Mouse (Mus musculus): ENCODE data around the gene Zfp68.
"Not testable (repeated sequence)": the region's sequence is repeated elsewhere in the genome, so short reads cannot be mapped to it uniquely, and the experiment has no call there.

Zfp68 gene

DNA sequence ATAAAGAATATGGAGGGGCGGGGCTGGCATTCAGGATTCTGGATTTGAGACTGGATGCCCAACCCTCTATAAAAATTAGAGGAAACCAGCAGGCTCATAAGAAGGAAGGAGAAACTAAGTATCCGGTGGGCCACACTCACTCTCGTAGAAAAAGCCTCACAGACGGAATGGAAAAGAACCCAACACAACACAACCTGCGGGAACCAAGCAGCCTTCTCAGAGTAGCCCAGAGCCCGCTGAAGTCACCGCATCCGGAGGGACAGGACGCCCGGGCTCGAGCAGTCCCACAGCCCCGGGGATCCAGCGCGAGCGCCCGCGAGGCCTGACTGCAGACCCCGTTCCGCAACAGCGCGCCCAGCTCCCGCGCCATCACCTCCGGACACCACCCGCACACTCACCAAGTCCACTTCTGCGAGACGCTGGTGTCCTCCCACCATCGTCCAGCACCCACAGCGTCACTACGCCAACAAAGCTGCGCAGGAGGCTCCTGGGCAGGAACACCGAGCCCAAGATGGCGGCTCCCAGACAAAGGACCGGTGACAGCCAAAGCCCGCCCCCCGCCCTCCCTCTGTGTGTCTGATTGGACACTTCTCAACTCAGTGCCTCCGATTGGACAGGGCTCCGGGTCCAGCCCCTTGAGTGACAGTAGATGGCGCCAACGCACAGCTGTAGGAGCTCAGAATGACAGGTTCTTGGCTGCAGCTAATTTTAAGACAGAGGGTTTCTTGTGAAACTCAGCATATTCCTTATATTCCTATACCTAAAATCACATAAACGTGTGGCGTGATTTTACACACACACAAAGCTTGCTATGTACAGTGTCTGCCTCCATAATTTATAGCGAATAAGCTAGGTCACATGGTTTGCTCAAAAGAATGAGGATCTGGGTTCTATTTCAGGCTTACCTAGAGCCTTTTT lies at the start of gene Zfp68:
TSS of gene Zfp68 (minus strand) at position 551 of the 918 bp plus-strand sequence.
- CTCF ChIA-PET: no interaction called here

DNA sequence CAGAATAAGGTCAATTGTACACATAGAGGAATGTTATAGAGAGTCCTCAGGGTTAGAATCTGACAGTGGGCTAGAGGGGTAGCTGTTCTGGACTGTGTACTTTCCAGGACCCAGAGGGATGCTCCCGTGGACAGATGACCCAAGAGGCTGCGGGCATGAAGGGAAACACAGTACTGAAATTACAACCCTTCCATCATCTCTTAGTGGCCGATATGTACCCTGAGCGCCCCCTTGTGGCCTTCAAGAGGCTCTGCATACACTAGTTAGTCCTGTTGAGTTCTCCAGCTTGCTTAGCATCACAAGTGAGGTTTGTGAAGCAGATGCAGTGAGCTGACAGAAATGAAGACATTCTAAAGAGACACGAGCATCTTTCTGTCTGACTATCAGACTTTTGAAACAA lies 39.4 kb upstream of the Zfp68 start:
- CTCF ChIA-PET: interaction anchor here (1.2 to 1.4 kb wide), 3 partner anchors 36 to 185 kb away, joined by 3 read pairs; no protein-coding TSS in a partner anchor

DNA sequence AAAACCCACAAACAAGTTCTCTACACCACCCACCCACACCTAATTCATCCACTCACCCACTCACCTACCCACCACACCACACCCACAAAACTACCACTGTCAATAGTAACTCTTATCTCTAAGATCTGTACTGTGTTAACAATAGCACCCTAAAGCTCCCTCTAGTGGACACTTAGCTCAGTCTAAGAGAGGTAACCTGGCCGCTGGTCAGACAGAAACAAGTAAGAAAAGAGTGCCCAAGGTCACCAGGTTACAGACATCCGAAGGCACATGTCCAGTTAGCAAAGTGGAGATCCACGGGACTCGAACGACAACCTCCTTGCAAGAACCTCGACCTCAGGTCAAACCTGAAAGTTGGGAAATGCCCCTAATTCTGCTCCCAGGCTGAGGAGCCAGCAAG lies 38.3 kb upstream of the Zfp68 start:
- CTCF ChIA-PET: interaction anchor here (0.7 to 1.4 kb wide), 4 partner anchors 35 to 184 kb away, joined by 3 to 6 read pairs (median 3); no protein-coding TSS in a partner anchor

DNA sequence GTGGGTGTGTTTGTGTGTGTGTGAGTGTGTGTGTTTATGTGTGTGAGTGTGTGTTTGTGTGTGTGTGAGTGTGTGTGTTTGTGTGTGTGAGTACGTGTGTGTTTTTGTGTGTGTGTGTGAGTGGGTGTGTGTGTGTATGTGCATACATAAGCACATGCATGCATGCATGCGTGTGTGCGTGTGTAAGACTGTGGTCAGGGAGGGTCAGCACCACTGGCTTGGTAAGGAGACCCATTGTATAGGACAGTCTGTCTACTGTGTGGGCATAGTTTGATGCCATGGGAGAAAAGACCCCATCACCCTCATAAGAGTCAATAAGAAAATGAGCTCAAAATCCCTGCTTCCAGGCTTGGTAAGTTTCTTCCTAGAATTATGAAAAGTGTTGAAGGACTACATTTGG lies 37.8 kb upstream of the Zfp68 start:
- CTCF ChIA-PET: interaction anchor here (0.7 to 1.4 kb wide), 2 partner anchors 35 to 54 kb away, joined by 3 to 6 read pairs; no protein-coding TSS in a partner anchor

DNA sequence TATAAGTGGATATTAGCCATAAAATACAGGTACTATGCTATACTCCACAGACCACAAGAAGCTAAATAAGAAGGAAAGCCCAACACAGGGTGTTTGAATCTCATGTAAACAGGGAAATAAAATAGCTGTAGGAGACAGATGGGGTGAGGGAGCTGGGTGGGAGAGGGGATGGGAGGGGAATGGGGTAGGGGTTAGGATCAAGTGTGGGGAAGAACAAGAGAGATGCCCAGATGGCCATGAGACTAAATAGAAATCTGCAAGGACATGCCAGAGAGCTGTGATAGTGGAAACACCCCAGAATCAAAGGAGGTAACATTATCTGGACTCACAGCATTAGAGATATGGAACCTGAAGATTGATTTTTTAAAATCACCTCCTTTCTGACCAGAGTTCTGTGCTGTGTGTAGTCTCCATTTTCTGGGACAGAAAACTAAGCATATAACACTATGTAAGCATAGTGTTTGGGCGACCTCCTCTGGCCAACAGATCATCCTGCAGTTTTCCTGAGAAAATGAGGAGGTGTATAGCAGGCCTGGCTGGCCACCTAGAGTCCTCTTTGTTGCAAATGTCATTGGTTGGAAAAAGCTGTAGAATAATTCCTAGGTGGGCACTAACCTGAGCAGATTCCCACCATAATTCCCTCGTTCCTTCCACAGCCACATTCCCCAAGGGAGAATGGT lies 37.1 kb upstream of the Zfp68 start:
- CTCF ChIA-PET: interaction anchor here (0.7 kb wide), 1 partner anchor 1314 kb away, joined by 11 read pairs; no protein-coding TSS in a partner anchor

DNA sequence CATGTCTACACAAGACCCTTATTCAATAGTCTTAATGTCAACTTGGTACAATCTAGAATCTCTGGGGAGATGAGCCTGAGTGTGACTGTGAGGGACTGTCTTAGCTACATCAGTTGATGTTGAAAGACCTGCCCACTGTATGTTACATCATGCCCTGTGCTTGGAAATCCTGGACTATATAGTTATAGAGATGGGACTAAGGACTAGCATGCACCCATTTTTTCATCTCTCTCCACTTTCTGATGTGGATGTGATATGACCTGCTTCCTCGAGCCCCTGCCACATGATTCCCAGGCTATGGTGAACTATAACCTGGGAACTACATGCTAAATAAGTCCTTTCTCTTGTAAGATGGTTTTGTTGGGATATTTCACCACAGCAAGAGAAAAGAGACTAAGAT lies 33.4 kb upstream of the Zfp68 start:
- CTCF ChIA-PET: no interaction called here

DNA sequence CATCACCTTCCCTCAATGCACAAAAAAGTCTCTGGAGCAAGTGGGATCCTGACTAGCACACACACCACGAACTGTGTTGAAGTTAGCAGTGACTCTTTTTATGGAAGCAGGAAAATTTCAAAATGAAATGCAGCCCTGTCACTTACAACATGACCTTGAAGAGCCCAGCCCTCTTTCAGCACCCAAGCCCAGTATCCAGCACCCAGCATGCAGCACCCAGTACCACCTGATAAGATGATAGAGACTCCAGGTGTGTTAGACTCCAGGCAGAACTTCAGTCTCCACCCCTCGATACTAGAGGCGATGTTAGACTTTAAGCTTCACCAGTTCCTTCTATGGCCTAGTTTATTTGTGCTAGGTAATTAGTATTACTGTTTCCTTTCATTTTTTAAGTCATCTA lies 22.2 kb upstream of the Zfp68 start:
- CTCF ChIA-PET: no interaction called here

DNA sequence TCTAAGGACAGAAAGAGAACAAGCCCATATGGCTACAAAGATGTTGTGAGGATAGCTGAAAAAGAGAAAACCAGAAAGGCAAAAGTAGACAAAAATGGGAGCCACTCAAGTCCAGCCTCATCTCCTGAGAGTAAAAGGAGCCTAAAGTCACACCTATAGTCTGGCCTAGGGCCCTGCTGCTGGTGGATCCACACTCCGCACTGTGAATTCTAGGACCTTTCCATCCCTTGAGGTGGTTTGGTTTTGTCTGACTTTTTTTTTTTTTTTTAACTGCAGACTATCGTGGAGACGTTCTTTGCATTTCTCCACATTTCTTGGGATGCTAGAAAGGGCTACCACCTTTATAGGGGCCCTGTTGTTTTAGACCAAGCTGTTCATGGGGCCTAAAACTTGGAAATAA lies 21.5 kb upstream of the Zfp68 start:
- CTCF ChIA-PET: no interaction called here

DNA sequence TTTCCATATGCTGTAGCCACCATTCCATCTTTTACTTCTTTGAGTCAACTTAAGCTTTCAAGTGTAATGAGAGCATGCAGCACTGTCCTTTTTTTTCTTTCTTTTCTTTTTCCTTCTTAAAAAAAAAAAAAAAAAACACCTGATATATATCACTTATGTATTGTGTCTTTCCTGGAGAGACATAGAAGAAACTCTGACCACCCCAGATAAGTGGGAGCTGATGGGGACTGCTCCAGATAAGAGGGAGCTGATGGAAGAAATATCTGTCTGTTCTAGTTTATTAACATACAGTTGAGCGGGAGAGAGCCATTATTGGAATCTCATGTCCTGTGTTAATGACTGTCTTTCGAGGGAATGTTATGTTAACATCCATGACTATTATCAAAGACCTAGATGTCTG lies 16.9 kb upstream of the Zfp68 start:
- CTCF ChIA-PET: no interaction called here

DNA sequence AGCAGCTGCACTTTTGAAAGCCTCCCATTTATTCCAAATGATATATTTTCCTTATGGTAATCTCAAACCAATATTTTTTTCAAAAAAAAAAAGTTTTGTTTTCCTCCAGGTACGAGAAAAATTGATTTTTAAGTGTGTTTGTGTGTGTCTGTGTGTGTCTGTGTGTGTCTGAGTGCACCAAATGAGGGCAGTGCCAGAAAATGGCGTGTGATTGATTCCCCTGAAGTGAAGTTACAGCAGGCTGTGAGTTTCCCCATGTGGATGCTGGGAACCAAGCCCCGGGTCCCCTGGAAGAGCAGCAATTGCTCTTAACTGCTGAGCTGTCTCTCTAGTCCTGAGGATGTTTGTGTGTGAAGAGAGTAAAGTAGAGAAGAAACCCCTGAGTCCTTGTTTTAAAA lies 3.9 kb upstream of the Zfp68 start:
- CTCF ChIA-PET: interaction anchor here (0.8 to 1.0 kb wide), 2 partner anchors 35 to 338 kb away, joined by 3 to 4 read pairs; no protein-coding TSS in a partner anchor

DNA sequence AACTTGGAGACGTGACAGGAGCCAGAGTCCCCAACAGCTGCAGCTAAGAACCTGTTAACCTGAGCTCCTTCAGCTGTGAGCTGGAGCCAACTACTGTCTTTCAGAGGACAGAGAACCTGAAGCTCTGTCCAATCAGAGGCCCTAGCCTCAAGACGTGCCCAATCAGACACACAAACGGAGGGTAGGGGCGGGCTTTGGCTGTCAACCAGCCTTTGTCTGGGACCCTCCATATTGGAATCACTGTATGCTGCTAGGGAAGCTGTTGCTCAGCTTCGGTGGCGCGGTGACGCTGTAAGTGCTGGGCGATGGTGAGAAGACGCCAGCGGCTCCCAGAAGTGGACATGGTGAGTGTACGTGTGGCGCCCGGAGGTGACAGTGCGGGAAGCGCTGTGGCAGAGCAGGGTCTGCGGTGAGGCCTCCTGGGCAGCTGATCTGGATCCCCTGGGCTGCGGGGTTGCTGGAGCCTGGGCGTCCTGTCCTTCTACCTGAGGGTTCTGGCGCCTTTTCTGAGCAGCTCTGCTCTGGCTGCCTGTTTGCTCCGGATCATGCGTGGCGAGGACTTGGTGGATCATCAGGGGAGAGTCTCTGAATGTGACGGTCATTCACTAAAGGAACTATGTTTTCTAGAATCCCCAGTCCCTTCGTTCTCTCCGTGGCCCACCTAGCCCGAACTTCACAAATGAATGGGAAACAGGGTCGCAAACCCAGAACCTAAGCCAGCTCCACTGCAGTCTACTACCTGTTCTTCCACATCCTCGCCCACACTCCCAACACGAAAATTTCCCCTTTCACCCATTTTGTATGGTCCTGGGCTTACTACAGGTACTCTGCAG lies 3.3 kb upstream of the Zfp68 start, which contains the start of gene A430033K04Rik:
TSS of gene A430033K04Rik (plus strand) at position 215 of the 833 bp plus-strand sequence.
- CTCF ChIA-PET: interaction anchor here (1.0 kb wide), 1 partner anchor 35 kb away, joined by 3 read pairs; no protein-coding TSS in a partner anchor

DNA sequence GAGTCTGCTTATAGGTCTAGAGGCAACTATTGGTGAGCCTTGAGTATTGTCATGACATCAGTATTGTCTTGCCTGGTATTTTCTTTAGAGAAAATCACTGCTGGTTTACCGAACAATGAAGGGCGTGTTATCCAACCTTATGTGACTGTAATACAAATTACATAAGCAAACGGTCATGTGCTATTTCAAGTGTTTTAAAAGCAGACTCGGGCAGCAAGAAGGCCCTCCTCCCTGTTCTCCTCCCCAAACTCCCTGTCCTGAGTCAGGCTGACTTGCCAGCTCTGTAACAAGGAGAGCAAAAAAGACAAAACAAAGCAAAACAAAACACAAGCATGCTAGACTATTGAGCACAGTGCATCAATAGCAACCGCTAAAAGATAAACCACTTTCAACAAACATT lies 1.3 kb upstream of the Zfp68 start:
- CTCF ChIA-PET: no interaction called here

DNA sequence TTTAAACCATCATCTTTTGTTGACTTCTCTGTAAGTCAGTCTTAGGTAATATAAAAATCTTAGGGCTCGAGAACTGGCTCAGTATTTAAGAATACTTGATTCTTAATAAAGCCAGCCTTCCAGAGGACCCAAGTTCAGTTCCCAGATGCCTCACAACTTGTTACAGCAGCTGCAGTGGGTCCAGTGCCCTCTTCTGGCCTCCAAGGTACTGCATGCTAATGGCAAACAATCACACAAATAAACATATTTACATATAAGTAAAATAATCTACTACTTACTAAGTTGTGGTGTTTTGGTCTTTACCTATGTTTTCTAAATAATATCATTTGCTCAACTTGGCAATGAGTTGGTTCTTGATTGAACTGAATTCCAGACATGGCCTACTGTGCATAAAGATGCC lies 1.2 kb downstream of the Zfp68 start:
- CTCF ChIA-PET: no interaction called here

DNA sequence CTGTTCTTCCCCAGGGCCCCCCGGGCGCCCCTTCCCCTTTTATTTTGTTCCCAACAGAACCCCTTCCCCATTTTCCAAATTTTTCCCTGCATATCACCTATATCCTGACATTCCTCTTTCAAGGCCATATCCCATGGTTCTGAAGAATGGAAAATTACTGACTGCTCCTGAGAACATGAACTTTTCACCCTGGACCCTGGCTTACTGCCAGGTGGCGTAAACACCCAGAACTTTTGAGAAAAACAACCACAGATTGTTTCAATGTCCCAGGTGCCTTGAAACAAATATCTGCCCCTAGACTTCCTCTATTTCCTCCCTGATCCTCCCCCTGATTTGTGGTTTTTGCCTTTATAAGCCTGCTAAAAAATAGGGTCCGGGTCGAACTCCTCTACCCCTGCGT lies 32.2 kb downstream of the Zfp68 start:
- CTCF ChIA-PET: no interaction called here

DNA sequence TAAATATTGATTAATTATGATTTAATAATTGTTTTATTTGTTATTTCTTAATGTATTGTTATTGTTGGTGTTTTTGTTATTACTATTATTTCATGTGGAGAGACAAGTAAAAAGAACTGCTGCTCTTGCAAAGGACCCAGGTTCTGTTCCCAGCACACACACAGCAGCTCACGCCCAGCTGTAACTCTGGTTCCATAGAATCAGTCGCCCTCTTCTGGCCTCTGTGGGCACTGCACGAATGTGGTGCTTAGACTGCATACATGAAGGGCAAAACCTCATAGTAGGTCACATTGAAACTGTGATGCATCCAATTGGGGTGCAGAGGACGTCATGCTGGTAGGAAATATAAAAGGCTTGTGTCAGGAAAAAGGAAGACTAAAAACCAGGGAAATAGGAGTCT lies 47.9 kb downstream of the Zfp68 start:
- CTCF ChIA-PET: no interaction called here

DNA sequence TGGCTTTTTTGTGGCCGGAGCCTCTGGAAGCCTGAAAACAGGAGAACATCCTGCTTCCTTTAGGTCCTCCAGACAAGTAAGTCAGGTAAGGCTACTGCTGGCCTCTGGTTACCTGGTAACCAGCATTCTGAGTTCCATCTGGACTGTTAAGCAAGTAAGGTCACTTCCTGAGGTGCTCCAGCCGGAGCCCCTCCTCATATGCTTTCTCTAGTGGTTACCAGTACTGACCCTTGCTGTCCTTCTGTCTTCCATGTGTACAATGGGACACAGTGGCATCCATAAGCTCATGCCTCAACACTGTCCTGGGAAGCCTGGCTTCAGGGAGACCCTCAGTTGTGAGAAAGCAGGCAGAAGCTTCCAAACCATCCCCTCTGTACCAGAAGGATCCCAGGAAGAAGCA lies 54.9 kb downstream of the Zfp68 start, which contains the start of gene 1700123K08Rik:
TSS of gene 1700123K08Rik (minus strand) at position 101 of the 400 bp plus-strand sequence.
- CTCF ChIA-PET: not testable (repeated sequence)
